Mouse (Mus musculus) limb, embryonic 13.5 days (tissue): ENCODE results near the gene Mrs2. TPM values are rescaled to one million over a fixed set of nuclear protein-coding genes. Genes with fewer than 3 reads are reported as not detected.

Source experiments
- ATAC-seq: fragments of 200-750 bp; cut with Nextera tagmentation; 2 replicates; pipeline ENCODE4 v1.8.0; 2017; ENCODE audit warnings: low read depth, moderate number of reproducible peaks, moderate TSS enrichment; ENCODE audit not compliant: low FRiP score
- H3K27ac ChIP-seq: fragments of 300-500 bp; sonication (generic); 2 replicates; pipeline ENCODE4 v1.5.1; 2015; ENCODE audit warnings: inconsistent platforms, mild to moderate bottlenecking, moderate library complexity
- H3K27me3 ChIP-seq: fragments of 300-500 bp; sonication (generic); 2 replicates; pipeline ENCODE4 v1.6.1; 2015; ENCODE audit warnings: mild to moderate bottlenecking, inconsistent platforms
- H3K36me3 ChIP-seq: fragments of 300-500 bp; sonication (generic); 2 replicates; pipeline ENCODE4 v1.6.1; 2015; ENCODE audit warnings: inconsistent platforms, mild to moderate bottlenecking, moderate library complexity
- H3K4me1 ChIP-seq: fragments of 300-500 bp; sonication (generic); 2 replicates; pipeline ENCODE4 v1.6.1; 2015; ENCODE audit warnings: inconsistent platforms
- H3K4me2 ChIP-seq: fragments of 300-500 bp; sonication (generic); replicated peaks from 2 replicates; pipeline ENCODE4 v1.6.1; 2015; ENCODE audit warnings: inconsistent platforms, mild to moderate bottlenecking, moderate library complexity
- H3K4me3 ChIP-seq: fragments of 300-500 bp; sonication (generic); 2 replicates; pipeline ENCODE4 v1.5.1; 2015; ENCODE audit warnings: moderate library complexity, mild to moderate bottlenecking, inconsistent platforms
- H3K9ac ChIP-seq: fragments of 300-500 bp; sonication (generic); 2 replicates; pipeline ENCODE4 v1.6.1; 2015; ENCODE audit warnings: mild to moderate bottlenecking, inconsistent platforms
- H3K9me3 ChIP-seq: fragments of 300-500 bp; sonication (generic); 2 replicates; pipeline ENCODE4 v1.6.1; 2016; ENCODE audit warnings: inconsistent platforms
- WGBS: fragments of 180-500 bp; shearing (Covaris S2); methylation state at CpG from one replicate; pipeline ENCODE4 v1.1.7; 2015; 5-methylcytosine and 5-hydroxymethylcytosine counted together
- polyA plus RNA-seq: library from polyadenylated mRNA; unstranded; fragments of >200 nt; fragmentation: Nextera tagmentation; extraction: Ambion mirVana; gene quantifications from 2 replicates; pipeline ENCODE4 v1.2.1, GENCODE M21; 2015

The Mrs2 gene
- polyA plus RNA-seq, 1 experiment from 2014 or later, result 14.6 TPM

- Histone ChIP-seq H3K27me3 (0 out of 2 replicates have a peak, but pooled peaks cover 2% of the 10 kb centered on the region), H3K4me3 (no peak overlapping the region), H3K9me3 (no peaks in the 10 kb centered on the region), H3K27ac (no peak overlapping the region), H3K4me1 (peaks cover 18% of the 10 kb centered on the region), H3K9ac (no peak overlapping the region), H3K4me2 (no peak overlapping the region), H3K36me3 (0 out of 2 replicates have a peak, but pooled peaks cover 2% of the 10 kb centered on the region)
- no peak for ATAC-seq
- WGBS, result 63% methylated on average over 3 of the region's 3 CpGs
These were observed 3.0 kb upstream of the Mrs2 start for GRCm38 (mm10) chr13:25023129-25023528.

DNA sequence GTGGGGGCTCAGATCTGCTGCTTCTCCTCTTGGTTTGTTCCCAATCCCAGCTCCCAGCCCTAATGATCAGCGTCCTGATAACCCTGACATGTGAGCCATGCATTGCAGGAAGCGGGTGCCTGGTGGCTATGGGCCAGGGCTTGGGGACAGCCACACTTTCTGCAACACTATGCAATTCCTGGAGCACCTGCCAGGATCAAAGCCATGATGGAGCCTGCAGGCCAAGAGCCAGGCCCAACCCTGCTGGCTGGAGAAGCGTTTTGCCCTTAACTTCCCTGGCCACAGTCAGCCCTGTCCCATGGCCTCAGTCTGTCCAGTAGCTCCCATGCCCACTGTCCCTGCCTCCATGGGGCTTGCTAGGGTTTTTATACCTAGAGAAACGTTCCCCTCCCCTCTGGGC is 2.2 kb upstream of the Mrs2 start:
- 63% methylated on average over 4 of the region's 4 CpGs for WGBS

GRCm38 (mm10) chr13:25020540-25020892 is 337 bp upstream of the Mrs2 start:
- 0 out of 2 replicates have a peak, but pooled peaks have one; percentile 22 for ATAC-seq
- H3K27ac ChIP-seq, result 0 out of 2 replicates have a peak overlapping the region, but pooled peaks have one; percentile 33

More for the DNA sequence above, 2.2 kb upstream of the Mrs2 start:
- H3K4me1 ChIP-seq, result peaks cover 18% of the 10 kb centered on the region
- 0 out of 2 replicates have a peak, but pooled peaks cover 2% of the 10 kb centered on the region for H3K27me3 ChIP-seq
- no peaks in the 10 kb centered on the region for H3K9me3 ChIP-seq
- H3K27ac ChIP-seq, result no peak overlapping the region
- no peak overlapping the region for H3K9ac ChIP-seq
- H3K36me3 ChIP-seq, result 0 out of 2 replicates have a peak, but pooled peaks cover 2% of the 10 kb centered on the region
- ATAC-seq, result no peak
- H3K4me2 ChIP-seq, result no peak overlapping the region
- no peak overlapping the region for H3K4me3 ChIP-seq

GRCm38 (mm10) chr13:25018316-25018715 is 1.9 kb downstream of the Mrs2 start:
- Histone ChIP-seq H3K36me3 (0 out of 2 replicates have a peak, but pooled peaks cover 7% of the 10 kb centered on the region), H3K9ac (peak overlapping the region; percentile 25; the same call in 1 of the 2 replicates), H3K27me3 (0 out of 2 replicates have a peak, but pooled peaks cover 2% of the 10 kb centered on the region), H3K4me1 (peaks cover 18% of the 10 kb centered on the region), H3K4me3 (peak overlapping the region; percentile 75), H3K4me2 (peak overlapping the region; percentile 74), H3K27ac (no peak overlapping the region), H3K9me3 (no peaks in the 10 kb centered on the region)
- ATAC-seq, result no peak
- WGBS, result 93% methylated on average over 9 of the region's 9 CpGs

More at GRCm38 (mm10) chr13:25020540-25020892, 337 bp upstream of the Mrs2 start:
- Histone ChIP-seq H3K36me3 (0 out of 2 replicates have a peak, but pooled peaks cover 7% of the 10 kb centered on the region), H3K9ac (peak overlapping the region; percentile 91), H3K4me1 (peaks cover 18% of the 10 kb centered on the region), H3K9me3 (no peaks in the 10 kb centered on the region), H3K27me3 (0 out of 2 replicates have a peak, but pooled peaks cover 2% of the 10 kb centered on the region), H3K4me2 (peak overlapping the region; percentile 74), H3K4me3 (peak overlapping the region; percentile 75)
- WGBS, result 61% methylated on average over 4 of the region's 4 CpGs

DNA sequence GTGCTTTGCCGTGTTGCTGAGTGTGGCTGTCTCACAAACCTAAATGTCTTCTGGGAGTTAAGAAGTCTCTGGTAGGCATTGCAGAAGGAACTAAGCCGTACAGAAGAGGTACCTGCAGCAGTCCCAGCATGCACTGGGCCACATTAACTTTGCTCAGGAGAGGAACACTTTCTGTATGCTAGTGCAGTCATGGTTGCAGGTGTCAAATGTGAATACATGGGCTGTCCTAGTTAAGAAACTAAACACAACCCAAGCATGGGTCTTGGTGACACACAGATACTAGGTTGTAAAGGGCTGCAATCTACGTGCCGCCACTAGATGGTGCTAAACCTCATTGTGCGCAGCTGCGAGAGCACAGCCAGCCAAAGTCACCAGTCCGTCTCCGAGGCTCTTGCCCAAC is 13.1 kb downstream of the Mrs2 start:
- 85% methylated on average over 8 of the region's 8 CpGs for WGBS
- peaks cover 34% of the 10 kb centered on the region for H3K36me3 ChIP-seq

DNA sequence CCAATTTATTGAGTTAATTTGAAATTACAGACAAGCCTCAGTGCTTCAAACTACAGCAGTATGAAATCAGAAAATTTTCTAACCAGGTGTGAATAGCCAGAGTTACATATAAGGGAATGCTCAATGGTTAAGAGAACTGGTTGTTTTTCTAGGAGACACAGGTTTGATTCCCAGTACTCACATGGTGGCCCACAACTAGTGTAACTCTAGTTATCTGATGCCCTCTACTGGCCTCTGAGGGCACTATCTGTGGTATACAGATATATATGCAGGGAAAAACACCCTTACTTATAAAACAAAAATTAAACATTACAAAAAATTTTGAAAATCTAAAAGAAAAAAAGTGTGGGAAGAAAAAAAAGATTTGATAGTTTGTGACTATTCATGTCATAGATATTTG is 17.2 kb downstream of the Mrs2 start:
- Histone ChIP-seq H3K4me1 (no peaks in the 10 kb centered on the region), H3K36me3 (peaks cover 74% of the 10 kb centered on the region), H3K27ac (no peak overlapping the region), H3K27me3 (no peaks in the 10 kb centered on the region), H3K4me3 (no peak overlapping the region), H3K4me2 (no peak overlapping the region), H3K9ac (no peak overlapping the region), H3K9me3 (no peaks in the 10 kb centered on the region)
- ATAC-seq, result no peak

More for the DNA sequence above, 13.1 kb downstream of the Mrs2 start:
- Histone ChIP-seq H3K4me3 (no peak overlapping the region), H3K9ac (no peak overlapping the region), H3K4me2 (no peak overlapping the region), H3K9me3 (no peaks in the 10 kb centered on the region), H3K27me3 (no peaks in the 10 kb centered on the region), H3K4me1 (no peaks in the 10 kb centered on the region), H3K27ac (no peak overlapping the region)
- no peak for ATAC-seq

GRCm38 (mm10) chr13:24999538-24999937 is 20.6 kb downstream of the Mrs2 start:
- Histone ChIP-seq H3K36me3 (peaks cover 88% of the 10 kb centered on the region), H3K9ac (no peak overlapping the region), H3K4me1 (no peaks in the 10 kb centered on the region), H3K27me3 (no peaks in the 10 kb centered on the region), H3K4me2 (no peak overlapping the region), H3K27ac (no peak overlapping the region), H3K4me3 (no peak overlapping the region), H3K9me3 (peaks cover 5% of the 10 kb centered on the region; the same call in 1 of the 2 replicates)
- WGBS, result 82% methylated on average over 2 of the region's 2 CpGs
- no peak for ATAC-seq

DNA sequence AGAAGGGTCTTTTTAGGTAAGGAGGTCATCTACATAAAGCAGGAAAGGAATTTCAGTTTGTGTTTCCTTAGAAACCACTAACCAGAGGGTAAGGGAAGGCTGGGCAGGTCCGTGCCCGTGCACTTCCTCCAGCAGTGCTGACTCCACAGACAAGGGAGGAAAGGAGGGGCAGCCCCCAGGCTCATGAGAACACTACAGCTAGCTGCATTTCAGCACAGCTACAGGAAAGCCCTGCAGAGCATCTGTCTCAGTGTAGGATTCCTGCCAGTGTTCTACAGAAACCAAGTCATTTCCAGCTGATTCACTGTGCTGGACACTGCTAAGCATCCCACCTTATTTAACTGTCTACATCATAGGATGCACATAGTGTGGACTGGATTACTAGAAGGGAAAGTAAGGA is 27.0 kb downstream of the Mrs2 start:
- Histone ChIP-seq H3K4me1 (no peaks in the 10 kb centered on the region), H3K27ac (peak overlapping the region; percentile 3; the same call in 1 of the 2 replicates), H3K27me3 (no peaks in the 10 kb centered on the region), H3K4me3 (no peak overlapping the region), H3K4me2 (no peak overlapping the region), H3K9me3 (peaks cover 5% of the 10 kb centered on the region; the same call in 1 of the 2 replicates), H3K36me3 (peaks cover 77% of the 10 kb centered on the region), H3K9ac (no peak overlapping the region)
- 0 out of 2 replicates have a peak, but pooled peaks have one; percentile 15 for ATAC-seq
- WGBS, result 50% methylated on average over 2 of the region's 2 CpGs

DNA sequence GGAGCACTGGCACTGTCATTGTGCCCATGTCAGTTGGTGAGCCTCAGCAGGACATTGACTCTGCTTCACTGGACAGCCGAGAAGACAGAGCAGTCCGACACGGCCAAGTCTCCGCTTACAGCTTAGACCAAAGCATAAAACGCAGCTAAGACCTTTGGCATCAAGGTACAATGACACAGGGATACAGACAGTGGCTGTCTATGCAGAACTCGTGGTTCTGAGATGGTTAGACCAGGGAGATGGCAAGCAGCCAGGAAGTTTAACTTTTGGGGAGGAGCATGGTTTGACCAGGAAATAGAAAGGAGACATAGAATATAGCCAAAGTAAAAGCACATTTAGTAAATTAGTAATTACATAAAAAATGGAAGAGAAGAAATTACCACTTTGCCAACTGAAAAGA is 31.2 kb downstream of the Mrs2 start:
- H3K9ac ChIP-seq, result no peak overlapping the region
- ATAC-seq, result no peak

GRCm38 (mm10) chr13:24988391-24988790 is 31.8 kb downstream of the Mrs2 start:
- Histone ChIP-seq H3K4me3 (no peak overlapping the region), H3K4me1 (no peaks in the 10 kb centered on the region), H3K36me3 (peaks cover 30% of the 10 kb centered on the region), H3K27me3 (no peaks in the 10 kb centered on the region), H3K27ac (no peak overlapping the region), H3K9ac (no peak overlapping the region), H3K4me2 (no peak overlapping the region), H3K9me3 (no peaks in the 10 kb centered on the region)
- ATAC-seq, result peak; percentile 75; the same call in 1 of the 2 replicates
- 35% methylated on average over 7 of the region's 7 CpGs for WGBS

More for the DNA sequence above, 31.2 kb downstream of the Mrs2 start:
- WGBS, result 87% methylated on average over 6 of the region's 6 CpGs
- H3K4me2 ChIP-seq, result no peak overlapping the region
- peaks cover 36% of the 10 kb centered on the region for H3K36me3 ChIP-seq
- H3K27ac ChIP-seq, result no peak overlapping the region
- H3K9me3 ChIP-seq, result no peaks in the 10 kb centered on the region
- no peaks in the 10 kb centered on the region for H3K4me1 ChIP-seq
- no peaks in the 10 kb centered on the region for H3K27me3 ChIP-seq
- H3K4me3 ChIP-seq, result no peak overlapping the region

DNA sequence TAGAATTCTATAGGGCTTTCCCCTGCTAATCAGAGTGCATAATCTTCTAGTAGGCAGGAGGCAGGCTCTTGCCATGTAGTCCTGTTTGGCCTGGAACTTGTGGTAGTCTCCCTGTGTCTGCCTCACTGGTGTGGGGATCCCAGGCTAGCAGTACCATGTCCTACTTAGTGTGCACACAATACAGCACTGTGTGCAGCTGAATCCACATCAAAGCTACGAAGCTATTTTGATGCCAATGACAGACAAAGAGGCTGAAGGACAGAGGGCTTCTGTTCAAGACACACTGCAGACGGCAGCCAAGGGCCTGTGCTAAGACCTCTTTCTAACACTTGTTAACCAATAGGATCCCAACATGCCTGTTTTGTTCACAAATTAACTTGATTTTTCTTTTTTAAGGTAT is 34.7 kb downstream of the Mrs2 start:
- Histone ChIP-seq H3K27me3 (no peaks in the 10 kb centered on the region), H3K27ac (no peak overlapping the region), H3K9ac (no peak overlapping the region), H3K4me1 (no peaks in the 10 kb centered on the region), H3K36me3 (peaks cover 11% of the 10 kb centered on the region), H3K4me3 (no peak overlapping the region), H3K9me3 (no peaks in the 10 kb centered on the region), H3K4me2 (no peak overlapping the region)
- no peak for ATAC-seq
- WGBS, result 89% methylated on average over 2 of the region's 2 CpGs

GRCm38 (mm10) chr13:24981031-24981430 is 39.1 kb downstream of the Mrs2 start:
- no peak overlapping the region for H3K27ac ChIP-seq
- no peak for ATAC-seq
- no peaks in the 10 kb centered on the region for H3K4me1 ChIP-seq
- H3K9ac ChIP-seq, result no peak overlapping the region
- WGBS, result 88% methylated on average over 6 of the region's 6 CpGs
- H3K4me2 ChIP-seq, result no peak overlapping the region
- H3K27me3 ChIP-seq, result no peaks in the 10 kb centered on the region
- H3K36me3 ChIP-seq, result no peaks in the 10 kb centered on the region
- H3K4me3 ChIP-seq, result no peak overlapping the region
- H3K9me3 ChIP-seq, result no peaks in the 10 kb centered on the region

DNA sequence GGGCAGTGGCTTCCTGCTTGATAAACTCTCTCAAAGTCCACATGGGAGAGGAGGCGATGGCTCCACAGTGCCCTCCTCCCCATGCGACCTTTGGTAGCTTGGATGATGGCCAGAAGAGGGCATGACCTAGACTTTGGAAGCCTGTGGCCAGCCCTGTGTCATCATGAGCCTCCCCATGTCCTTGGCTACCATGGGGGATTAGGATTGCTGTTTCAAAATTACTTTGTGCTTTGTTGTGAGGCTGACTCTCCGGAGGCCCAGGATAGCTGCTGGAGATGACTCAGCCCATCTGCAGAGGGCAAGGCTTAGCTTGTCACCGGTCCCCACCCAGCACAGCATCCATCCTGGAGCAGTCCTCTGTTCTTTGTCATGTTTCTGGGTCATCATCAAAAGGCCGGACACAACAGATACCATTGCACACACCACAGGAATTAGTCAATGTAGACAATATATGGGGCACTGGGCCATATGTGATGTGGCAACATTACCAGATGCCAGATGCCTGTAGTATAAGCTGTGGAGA is 42.3 kb downstream of the Mrs2 start:
- H3K36me3 ChIP-seq, result no peaks in the 10 kb centered on the region
- no peaks in the 10 kb centered on the region for H3K9me3 ChIP-seq
- WGBS, result 87% methylated on average over 5 of the region's 5 CpGs
- ATAC-seq, result no peak
- H3K4me2 ChIP-seq, result no peak overlapping the region
- H3K4me3 ChIP-seq, result no peak overlapping the region
- no peak overlapping the region for H3K9ac ChIP-seq
- H3K4me1 ChIP-seq, result no peaks in the 10 kb centered on the region
- no peak overlapping the region for H3K27ac ChIP-seq
- no peaks in the 10 kb centered on the region for H3K27me3 ChIP-seq
